Mouse (Mus musculus) macrophage (primary cell): ENCODE results near the gene Rtn4rl1. TPM values are rescaled to one million over a fixed set of nuclear protein-coding genes. Genes with fewer than 3 reads are reported as not detected.
"Not testable (repeated sequence)": the region's sequence is repeated elsewhere in the genome, so short reads cannot be mapped to it uniquely, and the experiment has no call there.

Experiments used
- H3K27ac ChIP-seq: fragments of 350-480 bp; formaldehyde crosslinking; 2 replicates; pipeline ENCODE4 v1.9.0; 2021
- H3K36me3 ChIP-seq: fragments of 350-480 bp; formaldehyde crosslinking; 2 replicates; pipeline ENCODE4 v1.9.0; 2021; ENCODE audit errors: inconsistent target
- H3K4me3 ChIP-seq: fragments of 350-480 bp; formaldehyde crosslinking; 2 replicates; pipeline ENCODE4 v1.9.0; 2021; ENCODE audit errors: inconsistent target
- H3K79me2 ChIP-seq: fragments of 350-480 bp; formaldehyde crosslinking; 2 replicates; pipeline ENCODE4 v1.9.0; 2021; ENCODE audit errors: inconsistent target
- WGBS: methylation state at CpG from one replicate; pipeline ENCODE4 v1.1.7; 2026; ENCODE audit warnings: inconsistent platforms; ENCODE audit not compliant: missing documents; 5-methylcytosine and 5-hydroxymethylcytosine counted together
- polyA plus RNA-seq: library from polyadenylated mRNA; stranded (reverse); fragments of 250-400 nt; gene quantifications from 3 replicates; pipeline ENCODE4 v1.2.4, GENCODE M21; 2018; ENCODE audit warnings: inconsistent platforms

The Rtn4rl1 gene
- polyA plus RNA-seq, 1 experiment from 2014 or later = 0.72 TPM

DNA sequence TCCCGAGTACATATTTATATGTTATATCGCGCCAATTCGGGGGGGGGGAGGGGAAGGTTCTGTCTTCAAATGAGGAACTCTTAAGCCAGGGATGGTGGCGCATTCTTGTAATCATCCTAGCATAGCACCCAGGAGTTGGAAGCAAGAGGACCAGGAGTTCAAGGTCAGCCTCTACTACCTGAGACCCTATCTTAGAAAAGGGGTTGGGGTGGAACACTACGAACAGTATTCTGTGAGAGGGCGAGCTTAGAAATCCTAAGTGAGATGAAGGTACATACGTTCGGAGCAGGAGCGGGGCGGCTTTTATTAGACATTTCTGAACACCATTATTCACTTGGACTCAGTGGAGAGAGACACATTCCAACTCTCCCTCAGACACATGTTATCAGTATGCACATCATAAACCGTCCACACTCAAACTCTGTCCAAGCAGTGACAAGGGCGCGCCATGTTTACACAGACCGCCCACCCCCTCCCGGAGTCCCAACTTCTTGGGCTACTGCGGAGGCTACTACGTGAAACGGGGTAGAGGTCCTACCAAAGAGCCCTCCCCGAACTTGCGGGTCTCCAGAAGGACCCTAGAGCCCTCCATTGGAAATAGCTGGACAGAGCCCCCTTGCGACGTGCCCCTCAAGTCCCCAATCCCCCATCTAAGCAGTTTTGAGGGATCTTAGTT is 24.0 kb upstream of the Rtn4rl1 start, which contains the start of gene Hic1:
Gene Hic1 (minus strand): TSS at position 115 of the 676 bp plus-strand sequence.
- Histone ChIP-seq H3K4me3 (no peak within 1 kb of the TSS), H3K79me2 (no peaks in the 10 kb centered on the region), H3K27ac (no peak within 1 kb of the TSS), H3K36me3 (no peaks in the 10 kb centered on the region)
- WGBS = 9% methylated on average over 23 of the region's 23 CpGs

DNA sequence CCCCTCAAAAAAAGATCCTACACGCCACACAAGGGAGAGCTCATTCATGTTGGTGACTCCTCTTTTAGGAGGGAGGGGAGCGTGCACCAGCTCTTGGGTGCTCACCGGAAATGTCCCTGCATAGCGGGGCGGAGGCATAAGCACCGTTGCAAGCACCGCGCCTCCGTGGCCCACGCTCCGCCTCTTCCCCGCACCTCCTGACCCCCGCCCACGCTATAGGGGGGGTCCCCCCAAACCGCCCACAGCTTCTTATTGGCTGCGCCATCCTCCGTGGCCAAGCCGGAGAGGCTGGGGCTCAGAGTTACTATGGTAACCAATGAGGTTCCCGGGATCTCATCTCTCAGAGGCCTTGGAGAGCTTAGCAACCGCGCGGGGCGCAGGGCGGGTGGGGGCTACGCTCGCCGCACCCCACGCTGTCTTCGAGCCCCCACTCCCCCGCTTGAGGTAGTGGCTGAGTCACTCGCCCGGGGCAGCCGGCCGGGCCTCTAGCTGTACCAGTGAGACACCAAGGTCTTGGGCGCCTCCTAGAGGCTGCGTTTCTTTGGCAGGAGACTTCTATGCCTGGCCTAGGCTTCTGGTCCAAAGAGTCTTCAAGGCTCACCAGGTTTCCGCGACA is 23.3 kb upstream of the Rtn4rl1 start:
- Histone ChIP-seq H3K36me3 (no peaks in the 10 kb centered on the region), H3K4me3 (no peak overlapping the region), H3K27ac (no peak overlapping the region), H3K79me2 (no peaks in the 10 kb centered on the region)
- 3% methylated on average over 35 of the region's 38 CpGs for WGBS

DNA sequence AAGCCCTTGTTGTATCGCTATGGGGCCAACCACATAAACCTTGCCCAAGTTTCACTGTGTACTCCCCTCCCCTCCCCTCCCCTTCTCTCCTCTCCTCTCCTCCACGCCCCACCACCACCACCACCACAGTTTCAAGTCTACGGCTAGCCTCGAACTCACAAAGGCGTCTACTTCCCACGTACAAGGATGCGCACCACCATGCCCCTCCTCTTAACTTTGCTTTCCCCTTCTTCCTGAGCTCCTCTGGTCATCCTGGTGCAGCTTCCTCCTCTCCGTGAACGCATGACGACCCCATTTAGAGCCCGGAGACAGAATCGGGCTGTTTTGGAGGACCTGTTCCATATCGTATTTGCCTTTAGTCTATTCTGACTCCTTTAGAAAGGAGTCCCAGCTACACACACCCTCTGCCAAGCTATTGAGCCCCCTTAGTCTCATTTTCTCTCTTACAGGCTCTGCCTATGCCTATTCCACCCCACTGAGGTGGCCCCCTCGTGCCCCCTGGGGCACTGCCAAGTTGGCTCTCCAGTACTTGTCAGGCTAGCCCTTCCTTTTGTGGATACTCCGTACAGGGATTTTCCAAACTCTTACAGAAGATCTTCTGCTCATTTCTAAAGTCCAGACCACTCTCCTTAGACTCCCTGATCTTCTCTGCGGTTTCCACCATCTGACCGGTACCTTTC is 22.3 kb upstream of the Rtn4rl1 start:
- WGBS = 12% methylated on average over 15 of the region's 17 CpGs
- H3K36me3 ChIP-seq = no peaks in the 10 kb centered on the region
- H3K79me2 ChIP-seq = no peaks in the 10 kb centered on the region
- no peak overlapping the region for H3K4me3 ChIP-seq
- H3K27ac ChIP-seq = no peak overlapping the region

DNA sequence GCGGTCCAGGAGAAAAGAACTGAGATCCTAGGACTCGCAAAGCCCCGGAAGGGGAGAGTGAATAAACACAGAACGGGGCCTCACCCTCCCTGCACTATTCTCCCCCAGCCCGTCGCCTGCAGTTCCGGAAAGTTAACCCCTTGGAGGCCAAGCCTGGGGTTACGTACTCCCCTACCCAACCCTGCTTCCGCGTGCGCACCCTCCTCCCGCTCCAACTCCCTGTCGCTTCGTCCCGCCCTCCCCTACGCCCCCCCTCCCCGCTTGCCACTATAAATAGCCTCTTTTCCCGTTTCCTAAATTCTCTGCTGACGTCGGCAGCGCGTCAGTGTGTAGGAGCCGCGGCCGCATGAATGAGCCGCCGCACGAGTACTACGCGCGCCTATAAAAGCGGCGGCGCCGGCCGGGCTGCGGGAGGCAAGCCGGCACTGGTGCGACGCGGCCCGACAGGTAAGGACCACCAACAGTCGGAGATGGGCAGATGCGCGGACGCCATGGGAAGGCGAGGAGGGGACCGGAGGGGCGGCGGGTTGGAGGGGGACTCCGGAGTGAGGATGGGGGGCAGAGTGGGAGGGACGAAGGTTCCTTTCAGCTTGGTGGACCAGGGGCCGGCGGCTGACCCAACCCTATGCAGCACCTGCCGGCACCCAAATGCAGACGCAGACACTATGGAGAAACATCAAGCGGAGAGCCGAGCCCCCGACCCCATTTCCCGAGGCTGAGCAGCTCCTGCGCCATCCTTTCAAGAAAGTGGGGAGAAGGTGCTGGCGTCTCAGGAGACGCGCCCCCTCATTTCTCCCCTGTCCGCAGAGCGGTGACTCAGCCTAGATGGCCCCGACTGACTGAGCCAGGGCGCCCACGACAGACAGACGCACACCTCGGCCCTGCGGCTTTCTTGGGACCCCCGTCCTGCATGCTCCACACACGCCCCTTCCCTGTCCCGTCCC is 21.2 kb upstream of the Rtn4rl1 start:
- no peak overlapping the region for H3K4me3 ChIP-seq
- 2% methylated on average over 72 of the region's 75 CpGs for WGBS
- no peaks in the 10 kb centered on the region for H3K36me3 ChIP-seq
- H3K79me2 ChIP-seq = peaks cover under 1% of the 10 kb centered on the region; the same call in 1 of the 2 replicates
- H3K27ac ChIP-seq = no peak overlapping the region

DNA sequence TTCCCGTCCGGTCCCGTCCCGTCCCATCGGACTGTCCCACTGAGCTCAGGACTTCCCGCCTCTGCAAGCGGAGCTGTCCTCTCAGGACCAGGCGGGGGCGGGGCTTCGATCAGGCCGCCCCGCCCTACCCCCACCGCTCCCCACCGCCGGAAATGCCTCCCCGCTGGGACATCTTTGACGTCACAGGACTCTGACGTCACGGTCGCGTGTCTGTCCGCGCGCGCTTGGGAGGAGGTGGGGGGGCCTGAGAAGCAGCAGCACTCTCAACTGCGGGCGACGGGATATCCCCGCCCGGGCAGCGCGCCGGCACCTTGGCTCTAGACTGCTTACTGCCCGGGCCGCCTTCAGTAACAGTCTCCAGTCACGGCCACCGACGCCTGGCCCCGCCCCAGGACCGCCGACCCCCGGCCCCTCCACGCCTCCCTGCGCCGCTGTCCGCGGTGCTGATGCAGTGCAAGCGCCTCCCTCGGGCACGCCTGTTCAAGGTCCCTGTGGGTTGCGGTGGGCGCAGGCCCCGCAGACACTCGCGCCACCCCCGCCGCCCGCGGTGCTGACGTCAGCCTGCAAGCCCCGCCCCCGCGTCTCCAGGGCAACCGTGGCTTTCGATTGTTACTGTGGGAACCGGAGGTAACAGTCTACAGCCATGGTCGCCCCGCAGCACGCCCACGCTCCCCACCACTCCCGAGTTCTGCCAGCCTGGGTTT is 20.3 kb upstream of the Rtn4rl1 start:
- WGBS = under 1% methylated on average over 69 of the region's 71 CpGs
- Histone ChIP-seq H3K4me3 (peak overlapping the region; percentile 35), H3K27ac (no peak overlapping the region), H3K36me3 (no peaks in the 10 kb centered on the region), H3K79me2 (peaks cover 9% of the 10 kb centered on the region; the same call in 1 of the 2 replicates)

DNA sequence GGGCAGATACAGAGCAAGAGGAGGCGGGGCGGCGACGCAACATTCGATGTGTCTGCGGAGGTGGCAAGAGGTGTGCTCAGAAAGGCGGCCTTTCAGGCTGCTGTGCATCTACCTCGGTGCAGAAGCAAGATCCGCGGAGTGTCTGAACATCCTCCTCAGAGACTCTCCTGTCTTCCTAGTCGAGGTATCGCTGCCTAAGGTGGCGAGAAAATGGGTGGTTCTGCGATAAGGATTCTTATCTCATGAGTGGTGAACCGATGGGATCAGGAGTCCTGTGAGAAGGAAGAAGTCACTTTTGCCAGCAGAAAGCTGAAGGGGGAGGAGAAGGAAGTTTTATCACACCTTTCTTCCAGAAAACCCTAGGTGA is 19.8 kb upstream of the Rtn4rl1 start:
- WGBS = 2% methylated on average over 15 of the region's 15 CpGs
- Histone ChIP-seq H3K4me3 (peak overlapping the region; percentile 35), H3K36me3 (no peaks in the 10 kb centered on the region), H3K27ac (no peak overlapping the region), H3K79me2 (peaks cover 11% of the 10 kb centered on the region; the same call in 1 of the 2 replicates)

DNA sequence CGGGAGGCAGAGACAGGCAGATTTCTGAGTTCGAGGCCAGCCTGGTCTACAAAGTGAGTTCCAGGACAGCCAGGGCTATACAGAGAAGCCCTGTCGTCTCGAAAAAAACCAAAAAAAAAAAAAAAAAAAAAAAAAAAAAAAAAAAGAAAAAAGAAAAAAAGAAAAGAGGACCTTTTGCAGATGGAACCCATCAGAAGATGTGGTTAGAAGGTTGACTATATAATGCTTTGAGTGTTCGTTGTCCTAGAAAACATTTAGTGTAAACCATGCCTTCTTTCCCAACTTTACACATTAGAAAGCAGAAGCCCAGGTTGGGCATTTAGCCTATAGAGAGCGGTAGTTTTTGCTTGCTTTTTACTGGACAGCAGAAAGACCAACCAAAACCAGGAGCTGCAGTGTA is 19.0 kb upstream of the Rtn4rl1 start:
- H3K4me3 ChIP-seq, H3K36me3 ChIP-seq, H3K27ac ChIP-seq: not testable (repeated sequence)
- H3K79me2 ChIP-seq = peaks cover 11% of the 10 kb centered on the region; the same call in 1 of the 2 replicates
- 86% methylated on average over 4 of the region's 6 CpGs for WGBS

DNA sequence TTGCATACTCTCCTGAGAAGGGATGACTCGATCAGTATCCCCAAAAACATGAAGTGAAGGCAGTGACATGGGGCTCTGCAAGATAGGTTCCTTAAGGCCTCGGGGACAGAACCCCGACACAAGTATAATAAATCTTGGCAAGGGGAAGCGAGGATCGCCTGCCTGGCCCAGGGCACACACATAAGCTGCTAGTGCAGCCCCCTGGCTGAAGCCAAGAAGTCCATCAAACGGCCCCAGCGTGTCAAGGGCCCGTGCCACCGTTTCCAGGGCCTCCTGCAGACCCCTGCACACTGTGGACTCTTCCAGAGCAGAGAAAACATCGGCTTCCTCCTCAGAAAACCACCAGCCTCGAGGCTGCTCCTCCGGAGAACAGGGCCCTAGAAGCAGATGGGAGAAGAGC is 15.6 kb upstream of the Rtn4rl1 start:
- 50% methylated on average over 11 of the region's 12 CpGs for WGBS
- Histone ChIP-seq H3K27ac (peak overlapping the region; percentile 40), H3K4me3 (peak overlapping the region; percentile 86), H3K79me2 (peaks cover 11% of the 10 kb centered on the region; the same call in 1 of the 2 replicates), H3K36me3 (peaks cover 9% of the 10 kb centered on the region; the same call in 1 of the 2 replicates)

DNA sequence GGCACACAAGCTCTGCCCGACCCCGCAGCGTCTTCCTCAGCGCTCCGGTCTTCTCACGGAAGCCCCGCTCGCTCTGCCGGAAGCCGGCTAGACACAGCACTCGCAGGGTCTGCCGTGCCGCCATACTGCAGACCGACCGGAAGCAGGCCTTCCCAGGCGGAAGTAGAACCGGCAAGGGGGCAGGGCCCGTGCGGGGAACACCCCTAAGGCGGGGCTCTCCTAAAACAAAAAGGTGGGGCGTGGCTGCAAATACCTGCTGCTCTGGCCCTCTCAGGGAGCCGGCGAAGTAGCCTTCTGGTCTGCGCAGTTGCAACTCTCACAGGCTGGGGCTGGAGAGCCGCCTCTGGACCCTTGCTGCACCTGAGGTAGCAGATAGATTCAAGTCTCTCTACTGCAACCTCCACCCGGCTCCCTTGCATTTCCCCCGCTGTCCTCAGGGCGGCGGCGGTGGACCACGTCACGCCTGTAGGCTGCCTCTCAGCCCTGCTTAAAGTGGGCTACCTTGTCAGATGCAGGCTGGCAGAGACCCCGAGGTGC is 14.8 kb upstream of the Rtn4rl1 start, which contains the start of gene Ovca2:
Gene Ovca2 (minus strand): TSS at position 164 of the 537 bp plus-strand sequence.
- Histone ChIP-seq H3K4me3 (peak within 1 kb of the TSS; percentile 86), H3K36me3 (peaks cover 9% of the 10 kb centered on the region; the same call in 1 of the 2 replicates), H3K79me2 (peaks cover 11% of the 10 kb centered on the region; the same call in 1 of the 2 replicates), H3K27ac (peak within 1 kb of the TSS; percentile 40)
- 0% methylated on average over 33 of the region's 33 CpGs for WGBS

DNA sequence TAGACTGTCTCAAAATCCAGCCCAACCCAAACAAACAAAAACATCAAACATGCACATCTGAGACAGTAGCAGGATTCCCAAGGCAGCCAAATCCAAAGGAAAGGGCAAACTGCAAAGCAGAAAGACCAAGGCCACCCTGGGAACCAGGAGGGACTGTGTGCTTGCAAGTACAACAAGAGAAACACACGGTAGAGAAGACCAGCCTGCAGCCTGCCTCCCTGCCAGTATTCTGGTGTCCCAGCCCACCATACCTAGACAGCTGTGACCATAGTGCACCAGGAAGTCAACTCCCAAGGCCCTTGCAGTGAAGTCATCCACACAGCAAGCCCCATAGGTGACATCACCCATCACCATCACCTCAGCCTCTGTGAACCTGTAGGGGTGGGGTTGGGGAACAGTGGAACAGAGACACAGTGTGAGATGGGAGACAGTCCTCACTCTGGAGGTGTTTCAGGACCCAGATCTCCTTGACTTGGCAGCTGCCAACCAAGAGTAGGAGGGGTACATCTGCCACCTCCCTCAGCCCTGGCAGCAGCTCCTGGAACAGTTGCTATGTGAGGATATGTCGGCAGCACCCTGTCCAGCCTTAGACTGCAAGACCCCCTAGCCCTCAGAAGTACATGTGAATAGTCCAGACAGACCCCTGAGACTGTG is 9.5 kb upstream of the Rtn4rl1 start:
- 91% methylated on average over 2 of the region's 2 CpGs for WGBS
- peaks cover 5% of the 10 kb centered on the region; the same call in 1 of the 2 replicates for H3K79me2 ChIP-seq
- H3K36me3 ChIP-seq = peaks cover 9% of the 10 kb centered on the region; the same call in 1 of the 2 replicates
- no peak overlapping the region for H3K4me3 ChIP-seq
- no peak overlapping the region for H3K27ac ChIP-seq

DNA sequence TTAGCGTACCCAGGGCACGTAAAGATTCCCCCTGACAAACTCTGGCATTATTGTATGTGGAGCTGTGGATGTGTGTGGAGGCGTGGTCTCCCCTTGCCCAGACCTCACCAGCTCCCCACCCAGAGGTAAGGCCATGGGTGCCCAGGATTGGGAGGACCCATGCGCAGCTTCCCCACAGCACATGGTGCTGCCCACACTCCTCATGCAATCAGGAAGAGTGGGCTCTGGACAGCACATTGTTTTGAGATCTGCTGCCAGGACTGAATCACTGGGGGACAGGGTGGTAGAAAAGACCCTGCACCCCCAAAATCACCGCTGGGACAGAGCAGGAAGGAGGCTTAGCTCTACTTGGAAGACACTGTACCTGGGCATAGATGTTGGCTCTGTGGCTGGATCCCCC is 9.0 kb upstream of the Rtn4rl1 start:
- H3K4me3 ChIP-seq = no peak overlapping the region
- WGBS = 100% methylated on average over 5 of the region's 5 CpGs
- H3K79me2 ChIP-seq = peaks cover 10% of the 10 kb centered on the region; the same call in 1 of the 2 replicates
- H3K27ac ChIP-seq = no peak overlapping the region
- H3K36me3 ChIP-seq = peaks cover 9% of the 10 kb centered on the region; the same call in 1 of the 2 replicates

DNA sequence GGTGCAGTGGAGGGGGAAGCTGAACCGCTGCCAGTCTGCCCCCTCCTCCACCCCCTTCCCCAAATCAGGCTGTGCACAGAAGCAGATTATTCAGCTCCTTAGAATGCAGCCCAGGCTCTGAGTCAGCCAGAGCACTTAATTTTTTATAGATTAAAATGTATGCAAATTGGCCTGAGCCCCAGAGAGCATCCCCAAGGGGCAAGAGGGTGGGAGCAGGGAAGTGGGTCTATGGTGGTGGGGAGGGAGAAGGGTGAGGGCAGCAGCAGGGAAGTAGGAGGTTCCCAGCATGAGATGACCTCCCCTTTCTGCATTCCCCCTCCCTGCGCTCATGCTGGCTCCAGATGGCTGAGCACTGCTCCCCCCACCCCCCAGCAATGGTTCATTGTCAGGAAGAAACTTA is 8.6 kb upstream of the Rtn4rl1 start:
- H3K79me2 ChIP-seq = peaks cover 12% of the 10 kb centered on the region; the same call in 1 of the 2 replicates
- WGBS = 82% methylated on average over 2 of the region's 2 CpGs
- H3K27ac ChIP-seq = no peak overlapping the region
- H3K4me3 ChIP-seq = no peak overlapping the region
- peaks cover 9% of the 10 kb centered on the region; the same call in 1 of the 2 replicates for H3K36me3 ChIP-seq
